Mouse (Mus musculus) stomach, embryonic 14.5 days (tissue): ENCODE data around the gene Ogfr. TPM values are rescaled to one million over a fixed set of nuclear protein-coding genes. Genes with fewer than 3 reads are reported as not detected.

Experiments used
- ATAC-seq: fragments of 200-750 bp; cut with Nextera tagmentation; 2 replicates; pipeline ENCODE4 v1.8.0; 2017; ENCODE audit warnings: low read depth, moderate TSS enrichment; ENCODE audit not compliant: insufficient number of reproducible peaks, insufficient read depth, low FRiP score
- H3K27ac ChIP-seq: fragments of 300-500 bp; sonication (generic); 2 replicates; pipeline ENCODE4 v1.5.1; 2014; ENCODE audit warnings: mild to moderate bottlenecking, low read length, moderate library complexity, mixed read lengths
- H3K27me3 ChIP-seq: fragments of 300-500 bp; sonication (generic); 2 replicates; pipeline ENCODE4 v1.6.1; 2014; ENCODE audit warnings: low read length, control low read depth, mixed read lengths; ENCODE audit not compliant: control insufficient read depth, insufficient read depth
- H3K36me3 ChIP-seq: fragments of 300-500 bp; sonication (generic); 2 replicates; pipeline ENCODE4 v1.6.1; 2014; ENCODE audit warnings: mild to moderate bottlenecking, control low read depth, low read length, moderate library complexity, mixed read lengths; ENCODE audit not compliant: control insufficient read depth, insufficient read depth
- H3K4me1 ChIP-seq: fragments of 300-500 bp; sonication (generic); 2 replicates; pipeline ENCODE4 v1.6.1; 2014; ENCODE audit warnings: low read length, control low read depth, mixed read lengths; ENCODE audit not compliant: control insufficient read depth, insufficient read depth
- H3K4me2 ChIP-seq: fragments of 300-500 bp; sonication (generic); replicated peaks from 2 replicates; pipeline ENCODE4 v1.6.1; 2014; ENCODE audit warnings: low read depth, low read length, control low read depth
- H3K4me3 ChIP-seq: fragments of 300-500 bp; sonication (generic); 2 replicates; pipeline ENCODE4 v1.5.1; 2014; ENCODE audit warnings: low read depth, low read length, control low read depth
- H3K9ac ChIP-seq: fragments of 300-500 bp; sonication (generic); replicated peaks from 2 replicates; pipeline ENCODE4 v1.6.1; 2014; ENCODE audit warnings: low read depth, mild to moderate bottlenecking, control low read depth, low read length, moderate library complexity, mixed read lengths
- H3K9me3 ChIP-seq: fragments of 300-500 bp; sonication (generic); 2 replicates; pipeline ENCODE4 v1.6.1; 2016; ENCODE audit warnings: low read depth, low read length, control low read depth; ENCODE audit not compliant: control insufficient read depth
- WGBS: fragments of 180-500 bp; shearing (Covaris S2); extraction: QIAGEN DNeasy Blood & Tissue Kit; methylation state at CpG from one replicate; pipeline ENCODE4 v1.1.7; 2014; 5-methylcytosine and 5-hydroxymethylcytosine counted together
- polyA plus RNA-seq: library from polyadenylated mRNA; unstranded; fragments of >200 nt; fragmentation: Nextera tagmentation; extraction: Ambion mirVana; gene quantifications from 2 replicates; pipeline ENCODE4 v1.2.1, GENCODE M21; 2014

Ogfr gene
- polyA plus RNA-seq, 1 experiment from 2014 or later: 61.3 TPM

- Histone ChIP-seq H3K9ac (no peak overlapping the region), H3K4me3 (no peak overlapping the region), H3K4me2 (no peak overlapping the region), H3K4me1 (no peaks in the 10 kb centered on the region), H3K27ac (no peak overlapping the region), H3K36me3 (no peaks in the 10 kb centered on the region), H3K27me3 (no peaks in the 10 kb centered on the region), H3K9me3 (no peaks in the 10 kb centered on the region)
- ATAC-seq: no peak
- 62% methylated on average over 5 of the region's 5 CpGs for WGBS
Measured at GRCm38 (mm10) chr2:180562146-180562545, 26.9 kb upstream of the Ogfr start.

DNA sequence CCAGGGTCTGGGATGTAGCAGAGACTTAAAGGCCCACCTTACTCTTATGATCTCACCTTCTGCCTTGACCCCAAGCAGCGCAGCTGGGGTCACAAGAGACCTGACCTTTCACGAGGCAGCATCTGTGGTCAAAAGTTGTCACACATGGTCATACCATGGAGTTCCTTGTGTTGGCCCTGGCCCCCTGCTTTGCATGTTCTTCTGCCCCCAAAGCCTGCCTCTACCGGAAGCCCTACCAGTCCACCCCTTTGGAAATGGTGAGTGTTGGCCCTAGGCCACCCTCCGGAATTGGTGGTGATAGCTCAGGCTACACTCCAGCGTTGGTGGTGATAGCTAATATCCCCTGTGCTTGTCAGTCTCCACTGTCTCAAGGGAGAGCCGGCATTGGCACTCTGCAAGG lies 25.7 kb upstream of the Ogfr start:
- ATAC-seq: no peak
- no peak overlapping the region for H3K27ac ChIP-seq
- H3K4me2 ChIP-seq: no peak overlapping the region

DNA sequence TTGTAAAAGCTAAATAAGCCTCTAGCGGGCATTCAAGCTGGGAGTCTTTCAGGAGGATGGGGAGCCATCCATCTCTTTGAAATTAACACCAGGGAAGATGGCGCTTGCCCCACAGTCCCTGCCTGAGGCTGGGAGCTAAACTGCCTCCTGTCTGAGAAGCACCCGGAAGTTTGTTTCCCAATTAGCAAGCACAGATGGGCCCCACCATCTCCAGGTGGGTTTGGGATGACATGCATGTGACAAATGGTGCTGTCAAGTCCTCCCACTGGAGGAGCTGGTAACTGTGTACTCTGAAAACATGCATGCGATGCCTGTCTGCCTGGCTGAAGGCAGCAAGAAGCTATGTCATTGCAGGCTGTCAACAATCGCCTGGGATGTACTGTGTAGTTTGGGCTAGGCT lies 25.2 kb upstream of the Ogfr start:
- H3K27ac ChIP-seq: no peak overlapping the region
- 23% methylated on average over 5 of the region's 5 CpGs for WGBS

More for the DNA sequence above, 25.7 kb upstream of the Ogfr start:
- H3K9ac ChIP-seq: no peak overlapping the region
- no peak overlapping the region for H3K4me3 ChIP-seq
- H3K9me3 ChIP-seq: no peaks in the 10 kb centered on the region
- WGBS: 62% methylated on average over 6 of the region's 6 CpGs
- no peaks in the 10 kb centered on the region for H3K27me3 ChIP-seq
- H3K4me1 ChIP-seq: peaks cover 1% of the 10 kb centered on the region; the same call in 1 of the 2 replicates
- H3K36me3 ChIP-seq: no peaks in the 10 kb centered on the region

DNA sequence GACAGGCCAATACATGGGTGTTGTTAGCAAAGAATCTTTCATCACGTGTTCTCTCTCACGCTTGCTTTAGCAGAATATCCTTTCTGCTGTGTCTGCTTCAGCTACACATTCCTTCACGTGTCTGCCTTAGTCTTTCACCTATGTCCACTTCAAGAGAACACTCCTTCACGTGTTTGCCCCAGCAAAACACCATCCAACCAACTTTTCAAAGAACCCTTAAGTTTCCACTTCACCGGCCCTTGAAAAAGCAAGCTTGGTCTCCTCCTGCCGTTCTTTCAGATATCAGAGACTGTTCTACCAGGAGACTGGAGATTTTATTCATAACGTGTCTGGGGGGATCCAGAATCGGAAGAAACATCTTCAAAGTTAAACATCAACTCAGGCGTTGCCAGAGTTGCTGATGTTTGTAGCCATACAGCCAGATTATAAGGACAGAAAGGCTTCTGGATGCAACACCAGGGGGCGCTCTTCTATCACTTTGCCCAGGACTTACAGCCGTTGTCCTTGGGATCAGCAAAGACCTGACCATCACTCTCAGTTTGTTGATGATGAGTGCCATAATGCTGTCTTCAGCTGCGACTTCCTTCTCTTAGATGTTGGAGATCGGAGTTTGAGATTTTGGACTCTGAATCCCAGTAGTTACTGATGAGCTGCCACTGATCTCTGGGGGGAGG lies 22.7 kb upstream of the Ogfr start:
- ATAC-seq: no peak
- WGBS: 41% methylated on average over 13 of the region's 13 CpGs
- Histone ChIP-seq H3K4me1 (peaks cover 14% of the 10 kb centered on the region), H3K36me3 (no peaks in the 10 kb centered on the region), H3K9me3 (no peaks in the 10 kb centered on the region), H3K27ac (no peak overlapping the region), H3K4me3 (no peak overlapping the region), H3K27me3 (no peaks in the 10 kb centered on the region), H3K4me2 (no peak overlapping the region), H3K9ac (no peak overlapping the region)

More for the DNA sequence above, 25.2 kb upstream of the Ogfr start:
- Histone ChIP-seq H3K9me3 (no peaks in the 10 kb centered on the region), H3K4me1 (peaks cover 7% of the 10 kb centered on the region), H3K9ac (no peak overlapping the region), H3K27me3 (no peaks in the 10 kb centered on the region), H3K36me3 (no peaks in the 10 kb centered on the region), H3K4me3 (no peak overlapping the region), H3K4me2 (no peak overlapping the region)
- no peak for ATAC-seq

DNA sequence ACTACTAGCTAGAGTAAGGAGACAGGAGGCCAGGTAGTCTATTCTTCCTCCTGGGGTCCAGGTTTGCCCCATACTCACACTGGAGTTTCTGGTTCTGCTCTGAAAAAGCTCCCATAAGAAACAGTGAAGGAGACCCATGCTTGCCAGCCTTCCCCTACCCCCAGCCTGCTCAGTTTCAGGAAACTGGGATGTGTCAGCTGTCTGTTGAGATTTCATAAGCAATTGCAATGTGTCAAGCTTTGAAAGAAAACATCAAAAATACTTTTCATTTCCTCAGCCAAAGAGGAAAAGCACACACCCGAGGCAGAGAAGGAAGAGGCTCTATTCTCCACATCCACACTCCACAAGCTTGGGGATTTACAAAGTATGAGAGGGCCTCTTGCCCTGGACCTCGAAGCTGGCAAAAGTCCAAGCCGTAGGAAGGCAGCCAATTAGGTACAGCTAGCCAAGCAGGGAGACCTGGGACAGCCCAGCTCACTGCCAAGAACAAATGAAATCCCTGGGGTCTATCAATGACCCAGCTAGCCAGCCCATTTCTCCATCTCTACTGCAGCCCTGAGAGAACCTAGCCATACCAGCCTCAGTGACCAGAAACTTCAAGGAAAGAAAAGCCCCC lies 19.9 kb upstream of the Ogfr start:
- H3K4me1 ChIP-seq: peaks cover 14% of the 10 kb centered on the region
- H3K27me3 ChIP-seq: no peaks in the 10 kb centered on the region
- ATAC-seq: peak; percentile 69; the same call in 1 of the 2 replicates
- no peak overlapping the region for H3K4me3 ChIP-seq
- no peaks in the 10 kb centered on the region for H3K36me3 ChIP-seq
- WGBS: 15% methylated on average over 3 of the region's 3 CpGs
- no peak overlapping the region for H3K4me2 ChIP-seq
- H3K9ac ChIP-seq: no peak overlapping the region
- H3K9me3 ChIP-seq: no peaks in the 10 kb centered on the region
- H3K27ac ChIP-seq: peak overlapping the region; percentile 33; the same call in 1 of the 2 replicates

- Histone ChIP-seq H3K4me3 (no peak overlapping the region), H3K4me1 (no peaks in the 10 kb centered on the region), H3K36me3 (no peaks in the 10 kb centered on the region), H3K27ac (no peak overlapping the region), H3K9ac (no peak overlapping the region), H3K27me3 (no peaks in the 10 kb centered on the region), H3K9me3 (no peaks in the 10 kb centered on the region), H3K4me2 (no peak overlapping the region)
- no peak for ATAC-seq
- WGBS: 62% methylated on average over 4 of the region's 4 CpGs
Measured at GRCm38 (mm10) chr2:180576482-180576881, 12.6 kb upstream of the Ogfr start.

DNA sequence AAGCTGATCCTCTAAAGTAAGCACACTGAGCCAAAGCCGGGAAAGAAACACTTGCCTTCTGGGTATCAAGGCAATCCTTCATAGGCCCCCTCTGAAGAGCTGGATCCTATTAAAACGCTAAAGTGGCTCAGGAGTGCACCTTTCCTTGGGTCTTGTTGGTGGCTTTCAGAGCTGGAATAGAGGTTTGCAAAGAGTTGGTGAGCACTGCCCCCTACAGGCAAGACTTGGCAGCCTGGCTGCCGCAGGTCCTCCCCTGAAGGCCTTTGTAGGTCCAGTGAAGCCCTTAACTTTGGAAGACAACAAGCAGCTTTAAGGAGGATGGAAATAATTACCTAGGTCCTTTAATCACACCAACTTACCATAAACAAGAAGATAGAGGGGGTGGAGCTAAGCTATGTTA lies 10.4 kb upstream of the Ogfr start:
- H3K27ac ChIP-seq: no peak overlapping the region
- WGBS: 5% methylated on average over 3 of the region's 3 CpGs
- peaks cover 10% of the 10 kb centered on the region for H3K4me1 ChIP-seq
- no peak overlapping the region for H3K4me3 ChIP-seq
- H3K9me3 ChIP-seq: no peaks in the 10 kb centered on the region
- ATAC-seq: no peak
- no peak overlapping the region for H3K4me2 ChIP-seq
- H3K27me3 ChIP-seq: no peaks in the 10 kb centered on the region
- no peaks in the 10 kb centered on the region for H3K36me3 ChIP-seq
- H3K9ac ChIP-seq: no peak overlapping the region

GRCm38 (mm10) chr2:180581002-180581401 lies 8.0 kb upstream of the Ogfr start, which contains the start of gene Mrgbp:
Mrgbp (plus strand) TSS chr2:180581304.
- no peak within 1 kb of the TSS for H3K4me2 ChIP-seq
- H3K4me1 ChIP-seq: peaks cover 15% of the 10 kb centered on the region
- H3K4me3 ChIP-seq: no peak within 1 kb of the TSS
- no peak for ATAC-seq
- H3K36me3 ChIP-seq: peaks cover 11% of the 10 kb centered on the region; the same call in 1 of the 2 replicates
- WGBS: 50% methylated on average over 3 of the region's 3 CpGs
- no peaks in the 10 kb centered on the region for H3K9me3 ChIP-seq
- H3K27me3 ChIP-seq: no peaks in the 10 kb centered on the region
- no peak within 1 kb of the TSS for H3K27ac ChIP-seq
- H3K9ac ChIP-seq: no peak within 1 kb of the TSS
